Mouse (Mus musculus) liver, embryonic 11.5 days (tissue): ENCODE results near the gene Zfp94. TPM values are rescaled to one million over a fixed set of nuclear protein-coding genes. Genes with fewer than 3 reads are reported as not detected.

Experiments
- ATAC-seq: fragments of 200-750 bp; cut with Nextera tagmentation; replicated peaks from 2 replicates; pipeline ENCODE4 v1.8.0; 2017; ENCODE audit warnings: moderate number of reproducible peaks, mild to moderate bottlenecking, moderate TSS enrichment, moderate library complexity; ENCODE audit not compliant: low FRiP score
- DNase-seq: peaks from one replicate; pipeline ENCODE4 v3.0.0-alpha.2; 2017; ENCODE audit warnings: low spot score
- H3K27ac ChIP-seq: fragments of 300-500 bp; sonication (generic); 2 replicates; pipeline ENCODE4 v1.5.1; 2014; ENCODE audit warnings: mild to moderate bottlenecking, low read depth, low read length, control low read depth
- H3K27me3 ChIP-seq: fragments of 300-500 bp; sonication (generic); replicated peaks from 2 replicates; pipeline ENCODE4 v1.6.1; 2014; ENCODE audit warnings: low read length, mixed read lengths; ENCODE audit not compliant: control insufficient read depth, insufficient read depth
- H3K36me3 ChIP-seq: fragments of 300-500 bp; sonication (generic); 2 replicates; pipeline ENCODE4 v1.6.1; 2014; ENCODE audit warnings: mild to moderate bottlenecking, low read length, moderate library complexity, mixed read lengths; ENCODE audit not compliant: control insufficient read depth, insufficient read depth
- H3K4me1 ChIP-seq: fragments of 300-500 bp; sonication (generic); replicated peaks from 2 replicates; pipeline ENCODE4 v1.6.1; 2014; ENCODE audit warnings: low read length, mixed read lengths; ENCODE audit not compliant: control insufficient read depth, insufficient read depth
- H3K4me2 ChIP-seq: fragments of 300-500 bp; sonication (generic); 2 replicates; pipeline ENCODE4 v1.6.1; 2014; ENCODE audit warnings: mild to moderate bottlenecking, control low read depth, moderate library complexity
- H3K4me3 ChIP-seq: fragments of 300-500 bp; sonication (generic); 2 replicates; pipeline ENCODE4 v1.5.1; 2014; ENCODE audit warnings: low read depth, low read length, control low read depth
- H3K9ac ChIP-seq: fragments of 300-500 bp; sonication (generic); 2 replicates; pipeline ENCODE4 v1.6.1; 2014; ENCODE audit warnings: low read depth, low read length, control low read depth
- H3K9me3 ChIP-seq: fragments of 300-500 bp; sonication (generic); 2 replicates; pipeline ENCODE4 v1.6.1; 2016; ENCODE audit warnings: low read length, inconsistent platforms, mixed read lengths; ENCODE audit not compliant: control insufficient read depth
- WGBS: fragments of 180-500 bp; shearing (Covaris S2); extraction: QIAGEN DNeasy Blood & Tissue Kit; methylation state at CpG from one replicate; pipeline ENCODE4 v1.1.7; 2014; 5-methylcytosine and 5-hydroxymethylcytosine counted together
- polyA plus RNA-seq: library from polyadenylated mRNA; unstranded; fragments of >200 nt; fragmentation: Nextera tagmentation; extraction: Ambion mirVana; gene quantifications from 2 replicates; pipeline ENCODE4 v1.2.1, GENCODE M21; 2014

Gene Zfp94
- polyA plus RNA-seq = 5.6 and 5.8 TPM in 2 replicates

- peak within 1 kb of the TSS; percentile 82 for H3K4me2 ChIP-seq
- H3K9me3 ChIP-seq = no peaks in the 10 kb centered on the region
- no peaks in the 10 kb centered on the region for H3K27me3 ChIP-seq
- peak within 1 kb of the TSS; percentile 71 for H3K27ac ChIP-seq
- ATAC-seq (peak; percentile 94), DNase-seq (peak; percentile 87)
- H3K4me1 ChIP-seq = peaks cover 3% of the 10 kb centered on the region; the same call in 1 of the 2 replicates
- peak within 1 kb of the TSS; percentile 61 for H3K4me3 ChIP-seq
- 1% methylated on average over 33 of the region's 33 CpGs for WGBS
- H3K9ac ChIP-seq = peak within 1 kb of the TSS; percentile 72
- H3K36me3 ChIP-seq = no peaks in the 10 kb centered on the region
These were observed at the start of gene Zfp94 for GRCm38 (mm10) chr7:24316567-24317092. Gene Zfp94 (minus strand): TSS chr7:24316666.

GRCm38 (mm10) chr7:24365258-24366014 lies 49.0 kb upstream of the Zfp94 start:
- Histone ChIP-seq H3K9ac (peak overlapping the region; percentile 53; the same call in 1 of the 2 replicates), H3K27me3 (no peaks in the 10 kb centered on the region), H3K27ac (no peak overlapping the region), H3K4me3 (no peak overlapping the region), H3K4me2 (no peak overlapping the region), H3K9me3 (0 out of 2 replicates have a peak, but pooled peaks cover 3% of the 10 kb centered on the region), H3K4me1 (peaks cover 3% of the 10 kb centered on the region), H3K36me3 (no peaks in the 10 kb centered on the region)
- ATAC-seq (no peak), DNase-seq (no peak)
- WGBS = 70% methylated on average over 5 of the region's 5 CpGs

GRCm38 (mm10) chr7:24364827-24365226 lies 48.4 kb upstream of the Zfp94 start:
- Histone ChIP-seq H3K36me3 (no peaks in the 10 kb centered on the region), H3K4me2 (peak overlapping the region; percentile 14; the same call in 1 of the 2 replicates), H3K4me3 (no peak overlapping the region), H3K4me1 (peaks cover 3% of the 10 kb centered on the region), H3K27ac (no peak overlapping the region), H3K9me3 (0 out of 2 replicates have a peak, but pooled peaks cover 3% of the 10 kb centered on the region), H3K9ac (peak overlapping the region; percentile 53; the same call in 1 of the 2 replicates), H3K27me3 (no peaks in the 10 kb centered on the region)
- no peak for DNase-seq
- WGBS = 22% methylated on average over 10 of the region's 10 CpGs
- ATAC-seq = peak; percentile 65

- Histone ChIP-seq H3K27me3 (no peaks in the 10 kb centered on the region), H3K9me3 (0 out of 2 replicates have a peak, but pooled peaks cover 3% of the 10 kb centered on the region), H3K27ac (no peak overlapping the region), H3K4me2 (0 out of 2 replicates have a peak overlapping the region, but pooled peaks have one; percentile 14), H3K4me3 (no peak overlapping the region), H3K4me1 (peaks cover 3% of the 10 kb centered on the region), H3K36me3 (no peaks in the 10 kb centered on the region), H3K9ac (no peak overlapping the region)
- DNase-seq (no peak), ATAC-seq (no peak)
- 25% methylated on average over 6 of the region's 7 CpGs for WGBS
These were observed 46.8 kb upstream of the Zfp94 start for GRCm38 (mm10) chr7:24363228-24363627.

GRCm38 (mm10) chr7:24361001-24361400 lies 44.5 kb upstream of the Zfp94 start:
- Histone ChIP-seq H3K27ac (no peak overlapping the region), H3K4me1 (peaks cover 3% of the 10 kb centered on the region; the same call in 1 of the 2 replicates), H3K27me3 (no peaks in the 10 kb centered on the region), H3K4me3 (no peak overlapping the region), H3K9me3 (peaks cover 8% of the 10 kb centered on the region; the same call in 1 of the 2 replicates), H3K4me2 (no peak overlapping the region), H3K9ac (no peak overlapping the region), H3K36me3 (no peaks in the 10 kb centered on the region)
- DNase-seq = no peak
- no peak for ATAC-seq
- WGBS = 61% methylated on average over 4 of the region's 4 CpGs

- 19% methylated on average over 9 of the region's 9 CpGs for WGBS
These were observed 42.8 kb upstream of the Zfp94 start for GRCm38 (mm10) chr7:24359269-24359668.

GRCm38 (mm10) chr7:24357899-24358298 lies 41.4 kb upstream of the Zfp94 start:
- no peaks in the 10 kb centered on the region for H3K4me1 ChIP-seq
- WGBS = 41% methylated on average over 4 of the region's 4 CpGs
- H3K27me3 ChIP-seq = 0 out of 2 replicates have a peak, but pooled peaks cover 3% of the 10 kb centered on the region
- no peak overlapping the region for H3K4me3 ChIP-seq
- peaks cover 8% of the 10 kb centered on the region; the same call in 1 of the 2 replicates for H3K9me3 ChIP-seq
- no peak for ATAC-seq
- H3K27ac ChIP-seq = no peak overlapping the region
- no peak for DNase-seq
- no peak overlapping the region for H3K9ac ChIP-seq
- no peak overlapping the region for H3K4me2 ChIP-seq
- H3K36me3 ChIP-seq = no peaks in the 10 kb centered on the region

More at GRCm38 (mm10) chr7:24359269-24359668, 42.8 kb upstream of the Zfp94 start:
- H3K4me1 ChIP-seq = no peaks in the 10 kb centered on the region
- no peaks in the 10 kb centered on the region for H3K36me3 ChIP-seq
- no peak overlapping the region for H3K4me2 ChIP-seq
- H3K27me3 ChIP-seq = 0 out of 2 replicates have a peak, but pooled peaks cover 3% of the 10 kb centered on the region
- no peak overlapping the region for H3K4me3 ChIP-seq
- no peak overlapping the region for H3K9ac ChIP-seq
- DNase-seq (no peak), ATAC-seq (no peak)
- no peak overlapping the region for H3K27ac ChIP-seq
- peaks cover 8% of the 10 kb centered on the region; the same call in 1 of the 2 replicates for H3K9me3 ChIP-seq

- peaks cover 8% of the 10 kb centered on the region; the same call in 1 of the 2 replicates for H3K27me3 ChIP-seq
- DNase-seq (no peak), ATAC-seq (no peak)
- H3K4me2 ChIP-seq = no peak overlapping the region
- WGBS = 68% methylated on average over 10 of the region's 10 CpGs
- H3K27ac ChIP-seq = no peak overlapping the region
- H3K9ac ChIP-seq = no peak overlapping the region
- no peaks in the 10 kb centered on the region for H3K4me1 ChIP-seq
- H3K36me3 ChIP-seq = no peaks in the 10 kb centered on the region
- H3K4me3 ChIP-seq = no peak overlapping the region
- H3K9me3 ChIP-seq = peaks cover 7% of the 10 kb centered on the region; the same call in 1 of the 2 replicates
These were observed 39.6 kb upstream of the Zfp94 start for GRCm38 (mm10) chr7:24356081-24356480.
